Comparison of ENCODE assay signal across 18 mouse cellular contexts in the genomic region with DNA sequence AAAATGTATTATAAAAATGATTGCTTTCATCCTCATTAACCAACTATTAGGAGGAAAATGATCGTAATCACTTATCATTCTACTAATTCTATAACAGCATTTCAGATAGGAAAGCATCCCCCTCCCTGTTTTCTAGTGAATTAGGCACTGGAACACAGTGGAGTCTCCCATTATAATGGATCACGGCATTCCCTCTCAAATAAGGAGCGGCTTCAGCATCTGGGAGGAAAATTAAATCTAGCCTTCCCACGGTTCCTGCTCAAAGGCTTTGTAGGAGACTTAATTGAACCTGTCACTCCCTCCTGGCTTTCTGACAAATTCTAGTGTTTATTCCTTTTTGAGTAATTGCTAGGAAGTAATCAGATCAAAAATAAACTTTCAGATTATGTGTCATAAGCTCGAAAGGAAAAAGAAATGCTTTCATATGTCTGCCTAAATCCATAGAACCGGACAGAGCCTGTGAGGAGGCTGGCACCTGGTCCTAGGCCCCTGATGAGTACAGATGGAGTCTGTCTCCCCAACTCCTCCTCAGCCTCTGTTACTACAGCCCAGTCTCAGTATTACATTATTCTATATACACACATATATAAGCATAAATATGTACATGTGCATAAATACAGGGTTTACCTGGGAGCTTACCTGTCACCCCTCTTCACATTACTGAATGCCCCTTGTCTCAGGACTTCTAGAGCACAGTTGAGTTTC.
A peak's percentile ranks its signal among the peaks of the same experiment; 100 is the strongest.
DNase-seq lines count a peak whose midpoint lies in the region; ATAC-seq and TF ChIP-seq lines count a peak whose summit lies in the region.
"Had no signal": no experiment of that assay in that cellular context is flagged by ENCODE, and none has a peak within 500 bp of the region (broad histone marks: within the 10 kb centered on the region; RNA-seq: fewer than 3 reads in every experiment).

No protein-coding gene starts in this region.

- TF ChIP-seq CTCF in brain, embryonic 14.5 days (IDR thresholded peaks at IDR 0.05; ENCODE audit: borderline replicate concordance, extremely low read depth, insufficient read depth, insufficient read length), result no peak
- no peak for TF ChIP-seq CTCF in forebrain, postnatal 0 days (IDR thresholded peaks at IDR 0.05; ENCODE audit: low read depth)

- ATAC-seq in forebrain, embryonic 13.5 days, result peak; percentile 55; the same call in 1 of the 2 replicates
- no peak; the same call in 1 of the 2 replicates for ATAC-seq in forebrain, embryonic 11.5 days (replicated peaks; ENCODE audit: low FRiP score)
- ATAC-seq in midbrain, embryonic 12.5 days (ENCODE audit: low FRiP score, low read depth), result 0 out of 2 replicates have a peak, but pooled peaks have one; percentile 12
- ATAC-seq in midbrain, embryonic 13.5 days, result no peak
- peak; percentile 53; the same call in 1 of the 2 replicates for ATAC-seq in forebrain, postnatal 0 days
- no peak for ATAC-seq in kidney, embryonic 14.5 days (ENCODE audit: low FRiP score, low TSS enrichment)
- ATAC-seq: intestine, embryonic 15.5 days had no signal

- WGBS in forebrain, embryonic 13.5 days, result 16% methylated on average over 6 of the region's 6 CpGs
- 50% methylated on average over 6 of the region's 6 CpGs for WGBS in forebrain, embryonic 11.5 days
- 55% methylated on average over 6 of the region's 6 CpGs for WGBS in midbrain, embryonic 12.5 days
- WGBS in midbrain, embryonic 13.5 days, result 40% methylated on average over 6 of the region's 6 CpGs
- WGBS in forebrain, postnatal 0 days, result 15% methylated on average over 6 of the region's 6 CpGs
- WGBS in kidney, embryonic 14.5 days, result 65% methylated on average over 6 of the region's 6 CpGs

- H3K9ac ChIP-seq in forebrain, embryonic 13.5 days, result no peak overlapping the region
- no peak overlapping the region for H3K9ac ChIP-seq in forebrain, embryonic 11.5 days (ENCODE audit: low read length)
- no peak overlapping the region for H3K9ac ChIP-seq in midbrain, embryonic 12.5 days (replicated peaks)
- H3K9ac ChIP-seq in midbrain, embryonic 13.5 days (replicated peaks), result no peak overlapping the region
- no peak overlapping the region for H3K9ac ChIP-seq in forebrain, postnatal 0 days
- H3K9ac ChIP-seq in kidney, embryonic 14.5 days (ENCODE audit: low read depth, low read length), result no peak overlapping the region
- H3K9ac ChIP-seq: heart, embryonic 15.5 days; intestine, embryonic 15.5 days had no signal

- H3K9me3 ChIP-seq in forebrain, embryonic 13.5 days (replicated peaks), result no peaks in the 10 kb centered on the region
- no peaks in the 10 kb centered on the region for H3K9me3 ChIP-seq in forebrain, embryonic 11.5 days (ENCODE audit: control insufficient read depth, low read length)
- H3K9me3 ChIP-seq in midbrain, embryonic 12.5 days, result no peaks in the 10 kb centered on the region
- H3K9me3 ChIP-seq in midbrain, embryonic 13.5 days, result no peaks in the 10 kb centered on the region
- no peaks in the 10 kb centered on the region for H3K9me3 ChIP-seq in forebrain, postnatal 0 days (ENCODE audit: low read length)
- no peaks in the 10 kb centered on the region for H3K9me3 ChIP-seq in kidney, embryonic 14.5 days (ENCODE audit: control insufficient read depth, low read length)
- H3K9me3 ChIP-seq: embryonic facial prominence, embryonic 10.5 days; heart, embryonic 15.5 days; intestine, embryonic 15.5 days had no signal

- no peaks in the 10 kb centered on the region for H3K27me3 ChIP-seq in forebrain, embryonic 13.5 days
- no peaks in the 10 kb centered on the region for H3K27me3 ChIP-seq in forebrain, embryonic 11.5 days (ENCODE audit: control insufficient read depth, insufficient read depth, low read length)
- H3K27me3 ChIP-seq in midbrain, embryonic 12.5 days, result no peaks in the 10 kb centered on the region
- H3K27me3 ChIP-seq in midbrain, embryonic 13.5 days, result no peaks in the 10 kb centered on the region
- no peaks in the 10 kb centered on the region for H3K27me3 ChIP-seq in forebrain, postnatal 0 days (ENCODE audit: insufficient read depth, low read length)
- no peaks in the 10 kb centered on the region for H3K27me3 ChIP-seq in kidney, embryonic 14.5 days (ENCODE audit: control insufficient read depth, insufficient read depth, low read length)
- H3K27me3 ChIP-seq: heart, embryonic 15.5 days; intestine, embryonic 15.5 days had no signal

- no peak overlapping the region for H3K27ac ChIP-seq in forebrain, embryonic 13.5 days
- no peak overlapping the region for H3K27ac ChIP-seq in forebrain, embryonic 11.5 days (ENCODE audit: low read depth, low read length)
- no peak overlapping the region for H3K27ac ChIP-seq in midbrain, embryonic 12.5 days (replicated peaks)
- no peak overlapping the region for H3K27ac ChIP-seq in midbrain, embryonic 13.5 days
- H3K27ac ChIP-seq in forebrain, postnatal 0 days (ENCODE audit: low read depth, low read length), result no peak overlapping the region
- no peak overlapping the region for H3K27ac ChIP-seq in kidney, embryonic 14.5 days (ENCODE audit: low read depth, low read length)
- H3K27ac ChIP-seq: embryonic facial prominence, embryonic 10.5 days; heart, adult 2 months; heart, embryonic 15.5 days; intestine, embryonic 15.5 days had no signal

- no peak for DNase-seq in forebrain, embryonic 11.5 days (ENCODE audit: low spot score)
- DNase-seq in brain, embryonic 14.5 days (ENCODE audit: low read depth), result peak; percentile 70
- DNase-seq in forebrain, postnatal 0 days, result no peak
- no peak for DNase-seq in adrenal gland, adult 8-10 months
- DNase-seq: adrenal gland, postnatal 14 days; cerebellum, adult 2 months; cerebellum, postnatal 10 days; gastrocnemius, postnatal 14 days; heart, adult 2 months; kidney, adult 18-20 months had no signal

- H3K4me1 ChIP-seq in forebrain, embryonic 13.5 days, result 0 out of 2 replicates have a peak, but pooled peaks cover 7% of the 10 kb centered on the region
- no peaks in the 10 kb centered on the region for H3K4me1 ChIP-seq in forebrain, embryonic 11.5 days (replicated peaks; ENCODE audit: control insufficient read depth, insufficient read depth, low read length)
- H3K4me1 ChIP-seq in midbrain, embryonic 12.5 days, result no peaks in the 10 kb centered on the region
- no peaks in the 10 kb centered on the region for H3K4me1 ChIP-seq in midbrain, embryonic 13.5 days (replicated peaks)
- no peaks in the 10 kb centered on the region; the same call in 1 of the 2 replicates for H3K4me1 ChIP-seq in forebrain, postnatal 0 days (ENCODE audit: insufficient read depth)
- no peaks in the 10 kb centered on the region for H3K4me1 ChIP-seq in kidney, embryonic 14.5 days (ENCODE audit: control insufficient read depth, insufficient read depth, low read length)
- H3K4me1 ChIP-seq: embryonic facial prominence, embryonic 10.5 days; heart, embryonic 15.5 days; intestine, embryonic 15.5 days had no signal

- H3K4me2 ChIP-seq in forebrain, embryonic 13.5 days, result no peak overlapping the region
- H3K4me2 ChIP-seq in forebrain, embryonic 11.5 days (ENCODE audit: low read depth, low read length, severe bottlenecking), result no peak overlapping the region
- H3K4me2 ChIP-seq in midbrain, embryonic 12.5 days (replicated peaks), result no peak overlapping the region
- H3K4me2 ChIP-seq in midbrain, embryonic 13.5 days (replicated peaks), result no peak overlapping the region
- no peak overlapping the region for H3K4me2 ChIP-seq in forebrain, postnatal 0 days (ENCODE audit: low read depth)
- no peak overlapping the region for H3K4me2 ChIP-seq in kidney, embryonic 14.5 days (replicated peaks; ENCODE audit: low read depth, low read length)
- H3K4me2 ChIP-seq: heart, embryonic 11.5 days; heart, embryonic 15.5 days; intestine, embryonic 15.5 days had no signal

- TF ChIP-seq POLR2A in brain, embryonic 14.5 days (IDR thresholded peaks at IDR 0.05; ENCODE audit: borderline replicate concordance, extremely low read depth, insufficient read depth, insufficient read length, poor library complexity, severe bottlenecking), result no peak

- H3K36me3 ChIP-seq in forebrain, embryonic 13.5 days (ENCODE audit: poor library complexity, severe bottlenecking), result no peaks in the 10 kb centered on the region
- no peaks in the 10 kb centered on the region for H3K36me3 ChIP-seq in forebrain, embryonic 11.5 days (ENCODE audit: control insufficient read depth, insufficient read depth, low read length)
- H3K36me3 ChIP-seq in midbrain, embryonic 12.5 days, result no peaks in the 10 kb centered on the region
- H3K36me3 ChIP-seq in midbrain, embryonic 13.5 days, result no peaks in the 10 kb centered on the region
- no peaks in the 10 kb centered on the region for H3K36me3 ChIP-seq in forebrain, postnatal 0 days (ENCODE audit: insufficient read depth)
- no peaks in the 10 kb centered on the region for H3K36me3 ChIP-seq in kidney, embryonic 14.5 days (ENCODE audit: control insufficient read depth, insufficient read depth, low read length)
- H3K36me3 ChIP-seq: embryonic facial prominence, embryonic 10.5 days; heart, embryonic 15.5 days; intestine, embryonic 15.5 days had no signal

- no peak overlapping the region for H3K4me3 ChIP-seq in forebrain, embryonic 13.5 days
- no peak overlapping the region for H3K4me3 ChIP-seq in forebrain, embryonic 11.5 days (ENCODE audit: low read depth, low read length)
- no peak overlapping the region for H3K4me3 ChIP-seq in midbrain, embryonic 12.5 days
- H3K4me3 ChIP-seq in midbrain, embryonic 13.5 days (replicated peaks), result no peak overlapping the region
- H3K4me3 ChIP-seq in forebrain, postnatal 0 days (ENCODE audit: low read depth, low read length), result no peak overlapping the region
- H3K4me3 ChIP-seq in kidney, embryonic 14.5 days (ENCODE audit: low read length), result no peak overlapping the region
- H3K4me3 ChIP-seq: embryonic facial prominence, embryonic 10.5 days; heart, adult 2 months; heart, embryonic 15.5 days; intestine, embryonic 15.5 days had no signal

Comparison
In these comparisons a context has a peak if more than half of its experiments do, and no peak if none do; other contexts are left out.
1. ATAC-seq: peak in forebrain, embryonic 13.5 days (single experiment), midbrain, embryonic 12.5 days (single experiment) and forebrain, postnatal 0 days (single experiment); none in forebrain, embryonic 11.5 days (single experiment), midbrain, embryonic 13.5 days (single experiment) and kidney, embryonic 14.5 days (single experiment).